Mouse (Mus musculus) lung, adult 2 months (tissue): ENCODE results near the gene Gpr146. TPM values are rescaled to one million over a fixed set of nuclear protein-coding genes. Genes with fewer than 3 reads are reported as not detected.

ENCODE experiments used
- DNase-seq: peaks from one replicate; pipeline ENCODE4 v3.0.0; 2022
- H3K4me1 ChIP-seq: fragments of 200-500 bp; 2 replicates; pipeline ENCODE4 v1.6.1; 2011; ENCODE audit warnings: low read length; ENCODE audit not compliant: control insufficient read depth, insufficient read depth
- H3K4me3 ChIP-seq: fragments of 200-500 bp; replicated peaks from 2 replicates; pipeline ENCODE3; 2011; ENCODE audit warnings: low read depth, mild to moderate bottlenecking, control low read depth, low read length; ENCODE audit errors: extremely low read depth
- CTCF ChIP-seq: fragments of 200-500 bp; IDR thresholded peaks from 2 replicates; pipeline ENCODE4 v1.5.1; 2011; ENCODE audit warnings: mild to moderate bottlenecking, low read length, control low read depth; ENCODE audit not compliant: insufficient read depth
- POLR2A ChIP-seq: fragments of 200-500 bp; IDR thresholded peaks from 2 replicates; pipeline ENCODE4 v1.6.1; 2011; ENCODE audit warnings: low read depth, mild to moderate bottlenecking, control low read depth, low read length, borderline replicate concordance; ENCODE audit errors: extremely low read depth
- WGBS: fragments of 180-500 bp; shearing (Covaris S2); methylation state at CpG from one replicate; pipeline ENCODE4 v1.1.7; 2018; 5-methylcytosine and 5-hydroxymethylcytosine counted together
- polyA plus RNA-seq: library from polyadenylated mRNA; depleted of rRNA; stranded (reverse); fragments of >200 nt; gene quantifications from 2 replicates; pipeline ENCODE4 v1.2.3, GENCODE M21; 2012

The Gpr146 gene
- polyA plus RNA-seq, 1 experiment = 75.7 TPM

DNA sequence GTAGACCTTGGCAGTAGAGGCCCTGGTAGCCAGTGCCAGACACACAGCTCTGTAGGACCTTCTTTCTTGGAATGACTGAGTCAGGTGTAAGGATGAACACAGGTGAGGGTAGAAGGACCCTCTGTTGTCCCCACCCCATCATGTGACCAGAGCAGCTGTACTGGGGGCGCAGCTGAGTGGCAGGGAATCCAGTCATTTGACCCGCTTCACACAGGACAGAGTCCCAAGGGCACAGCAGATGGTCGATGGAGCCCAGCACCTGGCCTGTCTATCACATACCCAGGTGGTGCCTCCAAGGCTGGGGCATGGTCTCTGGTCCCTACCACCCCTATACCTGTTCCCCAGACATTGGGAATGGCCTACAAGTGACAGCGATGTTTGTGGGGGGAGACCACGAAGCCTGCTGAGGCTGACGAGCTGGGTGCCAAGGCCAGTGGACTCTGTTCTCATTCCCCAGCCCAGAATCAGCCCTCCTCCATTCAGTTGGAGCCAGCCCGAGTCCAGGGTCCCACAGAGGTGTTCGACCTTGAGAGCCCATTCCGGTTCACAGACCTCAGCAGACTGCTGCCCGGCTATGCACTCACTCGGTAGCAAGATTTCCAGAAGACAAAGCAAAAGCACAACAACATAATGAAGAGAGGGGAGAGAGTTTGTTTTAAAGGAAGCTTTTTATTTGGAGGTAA lies 8.7 kb upstream of the Gpr146 start:
- DNase-seq = no peak
- peaks cover 36% of the 10 kb centered on the region for H3K4me1 ChIP-seq

DNA sequence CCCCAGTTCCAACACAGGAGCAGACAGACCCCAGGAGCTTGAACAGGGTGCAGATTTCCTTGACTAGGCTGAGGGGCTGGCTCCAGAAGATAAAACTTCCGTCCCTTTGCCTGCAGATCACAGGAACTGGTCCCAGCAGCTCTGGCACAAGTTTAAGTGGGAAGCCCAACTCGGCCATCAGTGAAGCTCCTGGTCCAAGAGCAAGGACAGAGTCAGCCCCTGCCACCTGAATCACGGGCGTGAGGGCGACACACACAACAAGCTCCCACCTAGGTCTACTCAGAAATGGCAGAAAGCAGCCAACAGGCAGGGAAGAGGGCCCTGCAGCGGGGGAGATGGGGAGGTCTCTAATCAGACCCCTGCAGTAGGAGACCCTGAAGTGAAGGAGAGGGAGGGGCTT lies 7.2 kb upstream of the Gpr146 start:
- TF ChIP-seq POLR2A = no peak
- no peak for TF ChIP-seq CTCF
- WGBS = 73% methylated on average over 6 of the region's 6 CpGs
- no peak overlapping the region for H3K4me3 ChIP-seq
- peaks cover 29% of the 10 kb centered on the region for H3K4me1 ChIP-seq
- DNase-seq = no peak

More for the DNA sequence above, 8.7 kb upstream of the Gpr146 start:
- WGBS = 85% methylated on average over 11 of the region's 11 CpGs
- no peak overlapping the region for H3K4me3 ChIP-seq
- TF ChIP-seq POLR2A = no peak
- TF ChIP-seq CTCF = no peak

- Histone ChIP-seq H3K4me1 (peaks cover 26% of the 10 kb centered on the region), H3K4me3 (peak overlapping the region; percentile 21)
- WGBS = 42% methylated on average over 5 of the region's 5 CpGs
- no peak for TF ChIP-seq POLR2A
- TF ChIP-seq CTCF = no peak
- no peak for DNase-seq
Observed at GRCm38 (mm10) chr5:139371118-139371517, 6.4 kb upstream of the Gpr146 start.

GRCm38 (mm10) chr5:139371631-139372401 lies 5.7 kb upstream of the Gpr146 start:
- under 1% methylated on average over 39 of the region's 39 CpGs for WGBS
- H3K4me1 ChIP-seq = peaks cover 25% of the 10 kb centered on the region
- peak; percentile 94 for DNase-seq
- no peak for TF ChIP-seq CTCF
- peak; percentile 99 for TF ChIP-seq POLR2A
- peak overlapping the region; percentile 88 for H3K4me3 ChIP-seq

DNA sequence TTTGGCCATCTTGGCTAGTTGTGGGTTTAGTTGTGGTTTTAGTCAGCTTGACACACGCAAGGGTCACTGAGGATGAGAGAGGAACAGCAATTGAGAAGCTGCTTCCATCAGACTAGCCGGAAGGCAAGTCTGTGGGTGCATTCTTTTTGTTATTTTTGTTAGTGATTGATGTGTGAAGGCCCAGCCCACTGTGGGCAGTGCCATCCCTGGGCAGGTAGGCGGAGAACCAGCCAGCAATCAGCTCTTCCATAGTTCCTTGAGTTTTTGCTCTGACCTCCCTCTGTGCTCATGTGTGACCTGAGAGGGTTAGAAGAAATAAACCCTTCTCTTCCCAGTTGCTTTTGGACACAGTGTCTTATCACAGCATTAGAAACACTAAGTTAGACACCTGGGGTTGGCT lies 4.4 kb upstream of the Gpr146 start:
- no peak for TF ChIP-seq POLR2A
- TF ChIP-seq CTCF = no peak
- WGBS = 58% methylated on average over 3 of the region's 3 CpGs
- peaks cover 37% of the 10 kb centered on the region for H3K4me1 ChIP-seq

DNA sequence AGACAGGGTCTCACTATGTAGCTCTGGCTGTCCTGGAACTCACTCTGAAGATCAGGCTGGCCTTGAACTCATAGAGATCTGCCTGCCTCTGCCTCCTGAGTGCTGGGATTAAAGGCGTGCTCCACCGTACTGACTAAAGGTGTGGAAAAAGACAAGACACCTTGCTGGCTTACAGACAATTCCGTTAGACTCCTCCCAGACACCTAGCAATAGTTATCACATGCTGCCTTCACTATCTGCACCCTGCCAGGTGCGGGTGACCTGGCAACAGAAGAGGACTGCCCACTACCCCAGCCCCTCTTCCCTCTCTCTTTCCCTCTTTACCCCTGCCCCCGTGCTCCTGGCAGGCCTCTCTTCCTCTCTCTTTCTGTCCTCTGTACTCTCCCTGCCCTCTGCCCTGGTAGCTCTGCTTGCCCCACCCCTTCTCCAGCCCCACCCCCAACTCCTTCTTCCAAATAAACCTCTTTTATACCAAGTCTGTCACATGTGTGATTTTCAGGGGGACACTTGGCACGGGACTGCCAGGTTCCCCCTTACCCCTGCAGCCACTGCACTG lies 3.5 kb upstream of the Gpr146 start:
- DNase-seq = no peak
- H3K4me1 ChIP-seq = peaks cover 43% of the 10 kb centered on the region
- no peak for TF ChIP-seq CTCF
- TF ChIP-seq POLR2A = no peak
- 65% methylated on average over 6 of the region's 6 CpGs for WGBS
- H3K4me3 ChIP-seq = no peak overlapping the region

More for the DNA sequence above, 4.4 kb upstream of the Gpr146 start:
- DNase-seq = no peak
- no peak overlapping the region for H3K4me3 ChIP-seq

DNA sequence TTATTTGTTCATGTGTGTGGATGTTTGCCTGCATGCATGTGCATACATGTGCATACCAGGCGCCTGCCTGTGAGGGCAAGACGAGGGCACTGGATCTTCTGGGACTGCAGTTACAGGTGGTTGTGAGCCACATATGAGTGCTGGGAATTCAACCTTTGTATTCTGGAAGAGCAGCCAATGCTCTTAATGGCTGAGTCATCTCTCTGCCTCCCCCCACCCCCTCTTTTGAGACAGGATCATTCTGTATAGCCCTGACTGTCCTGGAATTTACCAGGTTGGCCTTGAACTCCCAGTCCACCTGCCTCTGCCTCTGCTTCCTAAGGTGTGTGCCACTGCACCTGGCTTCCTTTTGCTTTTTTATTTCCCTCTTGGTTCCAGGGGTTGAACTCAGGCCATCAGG lies 2.7 kb upstream of the Gpr146 start:
- Histone ChIP-seq H3K4me1 (peaks cover 52% of the 10 kb centered on the region), H3K4me3 (no peak overlapping the region)
- no peak for TF ChIP-seq CTCF
- TF ChIP-seq POLR2A = no peak
- no peak for DNase-seq
- 88% methylated on average over 2 of the region's 2 CpGs for WGBS

DNA sequence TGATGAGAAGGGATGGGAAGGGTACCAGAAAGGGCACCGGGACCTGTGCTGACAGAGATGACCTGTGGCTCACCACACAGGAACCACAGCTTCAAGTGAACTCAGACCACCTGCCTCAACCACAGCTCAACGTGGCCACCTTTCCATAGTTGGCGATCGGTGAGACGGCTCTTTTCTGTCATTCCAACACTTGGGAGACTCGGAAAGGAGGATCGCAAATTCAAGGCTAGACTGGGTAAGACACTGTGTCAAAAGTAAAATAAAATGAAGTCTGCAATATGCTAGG lies 717 bp downstream of the Gpr146 start:
- TF ChIP-seq POLR2A (no peak), CTCF (no peak)
- no peak for DNase-seq
- Histone ChIP-seq H3K4me1 (peaks cover 50% of the 10 kb centered on the region), H3K4me3 (no peak overlapping the region)
- WGBS = 36% methylated on average over 7 of the region's 7 CpGs

GRCm38 (mm10) chr5:139378986-139379629 lies 1.6 kb downstream of the Gpr146 start:
- TF ChIP-seq POLR2A (peak; percentile 40; the same call in 1 of the 2 replicates), CTCF (no peak)
- peaks cover 58% of the 10 kb centered on the region for H3K4me1 ChIP-seq

More at GRCm38 (mm10) chr5:139378986-139379629, 1.6 kb downstream of the Gpr146 start:
- 6% methylated on average over 21 of the region's 21 CpGs for WGBS
- H3K4me3 ChIP-seq = no peak overlapping the region
- DNase-seq = peak; percentile 89
